Mouse (Mus musculus) fat pad, adult 2 months (tissue): ENCODE measurements around the gene Setdb1.

ENCODE experiments used
- DNase-seq: peaks from one replicate; pipeline ENCODE4 v3.0.0-alpha.2; 2011; ENCODE audit warnings: low read depth, low spot score; ENCODE audit errors: extremely low read depth

Gene Setdb1

DNA sequence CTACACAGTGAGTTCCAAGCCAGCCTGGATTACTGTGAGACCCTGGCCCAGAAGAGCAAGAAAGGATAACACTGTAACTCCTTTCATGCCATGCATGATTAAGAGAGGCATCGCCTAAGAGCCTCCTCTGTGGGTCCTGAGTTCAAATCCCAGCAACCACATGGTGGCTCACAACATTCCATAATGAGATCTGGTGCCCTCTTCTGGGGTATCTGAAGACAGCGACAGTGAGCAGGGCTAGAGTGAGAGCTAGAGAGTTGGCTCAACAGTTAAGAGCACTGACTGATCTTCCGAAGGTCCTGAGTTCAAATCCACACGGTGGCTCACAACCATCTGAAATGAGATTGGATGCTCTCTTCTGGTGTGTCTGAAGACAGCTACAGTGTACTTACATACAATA, 82.5 kb downstream of the Setdb1 start:
- DNase-seq, result no peak
